ENCODE assay signal across 23 mouse cellular contexts in the genomic region with DNA sequence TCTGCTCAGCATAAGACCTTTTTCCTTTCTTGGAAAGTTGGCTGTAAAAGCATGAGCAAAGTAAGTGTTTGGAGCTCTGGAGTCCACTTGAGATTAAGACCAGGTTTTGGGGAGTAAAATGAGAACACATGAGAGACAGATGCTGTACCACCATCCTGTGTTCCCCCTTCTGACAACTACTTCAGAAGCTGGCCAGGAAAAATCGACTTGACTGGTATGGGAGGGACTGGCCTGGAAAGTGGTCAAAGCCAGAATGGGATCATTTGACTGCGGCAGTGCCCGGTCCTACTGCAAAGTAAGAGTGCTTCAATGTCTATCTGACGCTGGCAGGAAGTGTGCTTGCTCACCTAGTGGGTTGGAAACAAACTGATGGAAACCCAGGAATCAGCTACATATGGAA. TPM values are rescaled to one million over a fixed set of nuclear protein-coding genes. Genes with fewer than 3 reads are reported as not detected.
A peak's percentile ranks its signal among the peaks of the same experiment; 100 is the strongest.
DNase-seq lines count a peak whose midpoint lies in the region; ATAC-seq and TF ChIP-seq lines count a peak whose summit lies in the region.
"Had no signal": no experiment of that assay in that cellular context is flagged by ENCODE, and none has a peak within 500 bp of the region (broad histone marks: within the 10 kb centered on the region; RNA-seq: fewer than 3 reads in every experiment).

No protein-coding gene starts in this region.

- H3K4me2 ChIP-seq in embryonic facial prominence, embryonic 13.5 days = no peak overlapping the region
- no peak overlapping the region for H3K4me2 ChIP-seq in limb, embryonic 13.5 days (replicated peaks)
- no peak overlapping the region for H3K4me2 ChIP-seq in limb, embryonic 14.5 days (replicated peaks; ENCODE audit: low read depth, low read length, severe bottlenecking)
- H3K4me2 ChIP-seq: forebrain, embryonic 13.5 days; hindbrain, embryonic 12.5 days; hindbrain, embryonic 15.5 days had no signal

- peaks cover 32% of the 10 kb centered on the region for H3K4me1 ChIP-seq in embryonic facial prominence, embryonic 13.5 days
- peaks cover 24% of the 10 kb centered on the region for H3K4me1 ChIP-seq in embryonic facial prominence, embryonic 10.5 days
- H3K4me1 ChIP-seq in limb, embryonic 13.5 days = peaks cover 25% of the 10 kb centered on the region
- peaks cover 20% of the 10 kb centered on the region for H3K4me1 ChIP-seq in limb, embryonic 10.5 days
- H3K4me1 ChIP-seq in limb, embryonic 14.5 days (ENCODE audit: control insufficient read depth, insufficient read depth, low read length) = peaks cover 22% of the 10 kb centered on the region
- H3K4me1 ChIP-seq: forebrain, embryonic 13.5 days; hindbrain, embryonic 15.5 days had no signal

- no peak overlapping the region for H3K4me3 ChIP-seq in embryonic facial prominence, embryonic 13.5 days
- no peak overlapping the region for H3K4me3 ChIP-seq in embryonic facial prominence, embryonic 10.5 days
- H3K4me3 ChIP-seq in limb, embryonic 13.5 days = no peak overlapping the region
- no peak overlapping the region for H3K4me3 ChIP-seq in limb, embryonic 10.5 days
- no peak overlapping the region for H3K4me3 ChIP-seq in limb, embryonic 14.5 days (replicated peaks; ENCODE audit: low read length)
- H3K4me3 ChIP-seq: forebrain, embryonic 10.5 days; forebrain, embryonic 13.5 days; heart, embryonic 10.5 days; hindbrain, embryonic 12.5 days; hindbrain, embryonic 15.5 days had no signal

- WGBS in embryonic facial prominence, embryonic 13.5 days = 57% methylated on average over 4 of the region's 4 CpGs
- 82% methylated on average over 4 of the region's 4 CpGs for WGBS in embryonic facial prominence, embryonic 10.5 days
- 71% methylated on average over 4 of the region's 4 CpGs for WGBS in limb, embryonic 13.5 days
- WGBS in limb, embryonic 10.5 days = 80% methylated on average over 4 of the region's 4 CpGs
- WGBS in limb, embryonic 14.5 days = 56% methylated on average over 4 of the region's 4 CpGs

- H3K27me3 ChIP-seq in embryonic facial prominence, embryonic 13.5 days = no peaks in the 10 kb centered on the region
- no peaks in the 10 kb centered on the region for H3K27me3 ChIP-seq in embryonic facial prominence, embryonic 10.5 days (replicated peaks; ENCODE audit: low read depth, poor library complexity, severe bottlenecking)
- no peaks in the 10 kb centered on the region for H3K27me3 ChIP-seq in limb, embryonic 13.5 days
- H3K27me3 ChIP-seq in limb, embryonic 10.5 days (ENCODE audit: low read depth, poor library complexity, severe bottlenecking) = no peaks in the 10 kb centered on the region
- no peaks in the 10 kb centered on the region for H3K27me3 ChIP-seq in limb, embryonic 14.5 days (ENCODE audit: control insufficient read depth, insufficient read depth, low read length)
- H3K27me3 ChIP-seq: forebrain, embryonic 13.5 days; hindbrain, embryonic 12.5 days; hindbrain, embryonic 15.5 days had no signal

- ATAC-seq in embryonic facial prominence, embryonic 13.5 days (ENCODE audit: insufficient number of reproducible peaks, insufficient read depth, low FRiP score, low TSS enrichment, low read depth) = no peak
- ATAC-seq in limb, embryonic 13.5 days (ENCODE audit: low FRiP score, low read depth) = 0 out of 2 replicates have a peak, but pooled peaks have one; percentile 27
- ATAC-seq in limb, embryonic 14.5 days (ENCODE audit: low FRiP score, low read depth) = peak; percentile 39; the same call in 1 of the 2 replicates
- ATAC-seq: forebrain, embryonic 13.5 days; forebrain, embryonic 16.5 days had no signal

- no peak for TF ChIP-seq POLR2A in limb, embryonic 14.5 days (IDR thresholded peaks at IDR 0.05; ENCODE audit: borderline replicate concordance, extremely low read depth, insufficient read depth, insufficient read length)

- no peaks in the 10 kb centered on the region for H3K36me3 ChIP-seq in embryonic facial prominence, embryonic 13.5 days
- H3K36me3 ChIP-seq in embryonic facial prominence, embryonic 10.5 days (replicated peaks) = no peaks in the 10 kb centered on the region
- H3K36me3 ChIP-seq in limb, embryonic 13.5 days = no peaks in the 10 kb centered on the region
- no peaks in the 10 kb centered on the region for H3K36me3 ChIP-seq in limb, embryonic 10.5 days
- H3K36me3 ChIP-seq in limb, embryonic 14.5 days (ENCODE audit: control insufficient read depth, insufficient read depth, low read length) = no peaks in the 10 kb centered on the region
- H3K36me3 ChIP-seq: forebrain, embryonic 10.5 days; heart, embryonic 10.5 days; hindbrain, embryonic 12.5 days; hindbrain, embryonic 15.5 days had no signal

- H3K27ac ChIP-seq in embryonic facial prominence, embryonic 13.5 days = 0 out of 2 replicates have a peak overlapping the region, but pooled peaks have one; percentile 11
- no peak overlapping the region for H3K27ac ChIP-seq in embryonic facial prominence, embryonic 10.5 days (replicated peaks)
- no peak overlapping the region for H3K27ac ChIP-seq in limb, embryonic 13.5 days
- H3K27ac ChIP-seq in limb, embryonic 10.5 days = no peak overlapping the region
- 0 out of 2 replicates have a peak overlapping the region, but pooled peaks have one; percentile 16 for H3K27ac ChIP-seq in limb, embryonic 14.5 days (replicated peaks; ENCODE audit: low read depth, low read length)
- H3K27ac ChIP-seq: forebrain, embryonic 10.5 days; forebrain, embryonic 13.5 days; heart, embryonic 10.5 days; hindbrain, embryonic 12.5 days; hindbrain, embryonic 15.5 days had no signal

- H3K9ac ChIP-seq in embryonic facial prominence, embryonic 13.5 days = no peak overlapping the region
- H3K9ac ChIP-seq in limb, embryonic 13.5 days = no peak overlapping the region
- no peak overlapping the region for H3K9ac ChIP-seq in limb, embryonic 14.5 days (ENCODE audit: low read depth, low read length, severe bottlenecking)
- H3K9ac ChIP-seq: forebrain, embryonic 13.5 days; hindbrain, embryonic 12.5 days; hindbrain, embryonic 15.5 days had no signal

- no peaks in the 10 kb centered on the region for H3K9me3 ChIP-seq in embryonic facial prominence, embryonic 13.5 days
- H3K9me3 ChIP-seq in embryonic facial prominence, embryonic 10.5 days = no peaks in the 10 kb centered on the region
- H3K9me3 ChIP-seq in limb, embryonic 13.5 days = no peaks in the 10 kb centered on the region
- H3K9me3 ChIP-seq in limb, embryonic 10.5 days (replicated peaks) = no peaks in the 10 kb centered on the region
- no peaks in the 10 kb centered on the region for H3K9me3 ChIP-seq in limb, embryonic 14.5 days (ENCODE audit: control insufficient read depth, low read length)
- H3K9me3 ChIP-seq: forebrain, embryonic 10.5 days; forebrain, embryonic 13.5 days; heart, embryonic 10.5 days; hindbrain, embryonic 12.5 days; hindbrain, embryonic 15.5 days had no signal

- DNase-seq in embryonic facial prominence, embryonic 10.5 days (ENCODE audit: low spot score) = no peak
- DNase-seq in limb, embryonic 10.5 days (ENCODE audit: low spot score) = no peak
- DNase-seq in limb, embryonic 14.5 days (ENCODE audit: low spot score) = no peak
- DNase-seq in ovary, postnatal 10 days (ENCODE audit: low spot score) = no peak
- DNase-seq in cerebellum, adult 11 months = no peak
- DNase-seq in thymus, postnatal 0 days (ENCODE audit: low spot score) = no peak
- DNase-seq: adrenal gland, adult 2 months; adrenal gland, postnatal 14 days; cerebellum, adult 11-12 months; cerebellum, adult 8-10 months; cerebellum, postnatal 10 days; cerebellum, postnatal 36 days; embryo, embryonic 11 days; gastrocnemius, postnatal 10 days; gastrocnemius, postnatal 36 days had no signal

RNA-seq across cellular contexts. Expression of gene Ccn2, which starts 6.4 kb away (rescaled TPM):
- polyA plus RNA-seq in embryonic facial prominence, embryonic 13.5 days (2015; fragmentation: Nextera tagmentation; extraction: Ambion mirVana) = 25.3 and 40.2 TPM in 2 replicates
- polyA plus RNA-seq in embryonic facial prominence, embryonic 10.5 days (2016; fragmentation: Nextera tagmentation; extraction: Ambion mirVana) = 7.9 and 10.1 TPM in 2 replicates
- 15.9 and 17.1 TPM in 2 replicates for polyA plus RNA-seq in limb, embryonic 13.5 days (2015; fragmentation: Nextera tagmentation; extraction: Ambion mirVana)
- polyA plus RNA-seq in limb, embryonic 10.5 days (2016; fragmentation: Nextera tagmentation; extraction: Ambion mirVana) = 4.0 and 4.3 TPM in 2 replicates
- polyA plus RNA-seq in limb, embryonic 14.5 days (2012; rRNA removed) = 103 and 134 TPM in 2 replicates
- 13.5 and 15.8 TPM in 2 replicates for polyA plus RNA-seq in limb, embryonic 14.5 days (2014; fragmentation: Nextera tagmentation; extraction: Ambion mirVana)
- 0.81 and 0.95 TPM in 2 replicates for polyA plus RNA-seq in thymus, postnatal 0 days (2015; fragmentation: Nextera tagmentation; extraction: Ambion mirVana)

Comparison
In these comparisons a context has a peak if more than half of its experiments do, and no peak if none do; other contexts are left out.
1. H3K27ac ChIP-seq: peak in embryonic facial prominence, embryonic 13.5 days (single experiment) and limb, embryonic 14.5 days (single experiment); none in embryonic facial prominence, embryonic 10.5 days (single experiment), limb, embryonic 13.5 days (single experiment) and limb, embryonic 10.5 days (single experiment).